Mouse (Mus musculus) c-Kit-positive CD71-negative TER-119-negative erythroid progenitor cells, embryonic 14.5 days (primary cell): ENCODE measurements at regions not wholly inside any gene's neighbourhood (a gene's known extent, or its start where the extent isn't known, plus 50 kb on each side); places are given as distances from the start of the nearest gene placed in this dataset.

Experiments
- DNase-seq: peaks from one replicate; pipeline ENCODE4 v3.0.0-alpha.2; 2013; ENCODE audit warnings: low read depth

DNA sequence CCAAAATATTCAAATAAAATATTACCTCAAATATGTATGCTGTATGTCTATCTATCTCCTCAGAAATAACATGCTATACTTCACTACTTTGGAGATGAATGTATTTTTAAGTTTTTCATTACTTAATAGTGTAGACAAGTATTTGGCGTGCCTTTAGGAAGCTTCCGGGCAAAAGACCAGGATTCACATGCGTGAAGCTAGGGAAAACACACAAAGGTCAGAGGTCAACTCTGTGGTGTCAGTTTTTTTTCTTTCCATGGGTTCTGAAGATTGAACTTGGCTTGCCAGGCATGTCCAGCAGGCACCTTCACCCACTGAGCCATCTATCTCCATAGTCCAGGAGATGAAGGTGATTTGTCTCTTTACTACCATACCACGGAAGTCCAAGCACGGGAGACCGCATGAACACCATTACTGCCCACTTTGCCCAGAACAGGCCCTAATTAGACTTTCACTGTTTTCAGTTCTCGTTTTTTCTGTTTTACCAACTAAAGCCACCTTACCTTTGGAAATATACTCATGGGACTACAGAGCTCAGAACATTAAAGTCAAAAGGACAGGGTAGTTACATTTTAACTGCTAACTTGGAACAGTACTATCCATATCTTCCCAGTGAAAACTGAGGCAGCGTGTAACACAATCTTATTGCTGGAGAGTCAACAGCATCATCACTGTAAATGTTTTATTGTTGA is 76.9 kb upstream of the Ak4 start:
- DNase-seq = no peak

DNA sequence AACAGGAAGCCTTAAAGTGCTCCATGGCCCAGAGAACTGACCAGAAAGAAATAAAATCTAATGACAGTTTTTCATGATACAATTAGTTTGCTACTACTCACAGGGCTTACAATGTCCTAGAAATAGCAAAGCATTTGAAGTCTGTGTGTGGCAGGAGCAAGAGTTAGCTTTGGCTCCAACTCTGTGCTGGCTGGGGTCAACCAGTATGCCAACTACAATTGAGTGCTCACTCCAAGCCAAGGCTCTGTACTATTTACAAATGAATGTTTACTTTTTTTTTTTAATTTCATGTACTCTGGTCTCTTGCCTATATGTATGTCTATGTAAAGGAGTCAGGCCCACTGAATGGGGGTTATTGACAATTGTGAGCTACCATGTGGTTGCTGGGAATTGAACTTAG is 75.7 kb upstream of the Jak1 start:
- no peak for DNase-seq

DNA sequence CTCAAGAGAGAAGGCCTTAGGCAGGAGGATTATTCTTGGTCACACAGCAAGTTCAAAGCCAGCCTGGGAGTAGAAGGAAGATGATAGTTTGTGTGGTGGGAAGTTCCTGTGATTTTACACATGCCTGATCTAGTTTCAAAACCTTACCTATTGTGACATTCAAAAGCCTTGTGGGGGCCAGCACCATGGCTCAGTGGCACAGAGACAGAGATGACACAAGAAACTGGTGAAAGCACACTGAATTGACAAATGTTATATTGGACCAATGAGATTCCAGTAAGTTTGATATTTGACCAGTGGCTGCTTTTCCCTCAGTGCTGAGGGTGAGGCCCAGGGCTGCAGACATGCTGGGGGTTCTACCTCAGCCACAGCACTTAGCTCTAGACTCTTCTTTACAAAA is 73.1 kb upstream of the Jak1 start:
- no peak for DNase-seq

DNA sequence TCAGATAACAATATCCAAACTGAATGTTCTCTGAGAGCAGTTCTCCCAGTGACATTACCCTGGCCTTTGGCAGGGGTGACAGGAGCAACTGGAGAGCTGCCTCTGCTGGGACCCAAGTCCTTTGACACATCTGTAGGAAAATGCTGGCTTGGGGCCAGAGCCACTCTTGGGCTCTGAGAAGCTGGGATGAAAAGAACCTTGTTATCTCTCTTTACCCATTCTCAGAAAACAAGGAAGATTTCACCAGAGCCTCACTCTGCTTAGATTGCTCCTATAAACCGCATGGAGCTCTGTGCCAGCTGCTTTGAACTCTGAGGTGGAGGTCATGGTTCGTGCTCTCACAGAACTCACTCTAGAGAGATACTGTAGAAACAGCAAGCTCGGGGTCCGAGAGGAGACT is 71.7 kb upstream of the Jak1 start:
- DNase-seq = no peak

DNA sequence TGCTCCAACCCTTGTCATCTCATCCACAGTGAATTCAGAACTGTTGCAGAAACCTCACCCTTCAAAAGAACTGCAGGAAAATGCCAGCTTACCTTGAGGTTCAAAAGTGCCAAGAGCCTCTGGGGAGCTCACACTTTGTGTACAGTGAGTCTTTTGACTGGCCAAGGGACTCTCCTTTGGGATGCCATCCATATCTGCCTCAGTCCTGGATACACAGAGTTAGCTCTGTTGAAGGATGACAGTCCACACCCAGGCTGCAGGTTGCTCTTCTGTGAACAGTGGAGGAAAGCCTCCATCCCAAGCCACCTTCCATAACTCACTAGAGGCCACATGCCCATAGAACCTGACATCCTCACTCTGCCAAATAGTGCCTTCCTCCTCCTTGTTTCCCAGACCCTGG is 71.3 kb upstream of the Jak1 start:
- no peak for DNase-seq

DNA sequence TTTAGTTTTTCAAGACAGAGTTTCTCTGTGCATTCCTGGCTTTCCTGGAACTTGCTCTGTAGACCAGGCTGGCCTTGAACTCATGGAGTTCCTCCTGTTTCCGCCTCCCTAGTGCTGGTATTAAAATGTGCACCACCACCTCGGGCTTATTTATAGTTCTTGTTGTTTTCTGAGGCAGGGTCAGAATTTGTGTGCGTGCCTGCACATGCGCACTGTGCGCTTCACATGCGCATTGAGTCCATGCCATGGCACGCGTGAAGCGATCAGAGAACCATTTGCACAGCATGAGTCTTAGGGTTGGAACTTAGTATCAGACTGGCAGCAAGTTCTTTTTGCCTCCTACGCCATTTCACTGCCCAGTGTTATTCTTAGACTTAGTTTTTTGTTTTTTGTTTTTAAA is 68.8 kb upstream of the Jak1 start:
- no peak for DNase-seq

DNA sequence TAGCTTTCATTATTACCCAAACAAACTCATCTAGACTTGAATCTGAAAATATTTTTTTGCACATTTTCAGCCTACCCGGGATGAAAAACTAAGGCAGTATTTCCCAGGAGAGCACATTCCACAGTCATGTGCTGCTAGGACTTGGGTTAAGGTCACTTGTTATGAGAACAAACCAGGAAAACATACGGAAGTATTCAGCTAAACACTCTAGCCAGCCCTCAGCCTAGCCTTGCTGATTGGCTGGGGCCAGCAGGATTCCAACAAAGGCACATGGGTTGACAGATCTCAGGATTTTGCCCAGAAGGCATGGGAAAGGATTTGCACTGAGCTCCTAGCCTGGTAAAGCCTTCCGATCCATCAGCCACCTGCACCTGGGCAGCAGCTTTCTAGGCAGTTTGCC is 68.0 kb upstream of the Jak1 start:
- no peak for DNase-seq

DNA sequence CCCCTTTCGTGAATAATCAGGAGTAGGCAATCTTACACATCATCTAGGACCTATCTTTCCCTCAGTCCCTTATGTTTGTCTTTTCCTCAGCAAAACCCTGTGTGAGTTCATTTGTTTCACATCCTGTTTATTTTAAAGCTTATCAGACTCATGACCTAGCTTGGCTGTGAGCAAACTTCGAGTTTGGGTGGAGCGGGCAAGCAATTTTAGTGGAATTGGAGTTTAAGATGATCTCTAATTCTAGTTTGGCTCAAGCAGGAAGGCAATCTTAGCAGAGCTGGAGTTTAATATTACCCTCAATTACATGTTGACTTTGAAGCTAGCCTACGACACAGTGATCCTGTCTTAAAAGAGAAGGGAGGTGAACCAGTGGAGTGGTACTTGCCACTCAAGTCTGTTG is 66.1 kb upstream of the Jak1 start:
- DNase-seq = no peak

DNA sequence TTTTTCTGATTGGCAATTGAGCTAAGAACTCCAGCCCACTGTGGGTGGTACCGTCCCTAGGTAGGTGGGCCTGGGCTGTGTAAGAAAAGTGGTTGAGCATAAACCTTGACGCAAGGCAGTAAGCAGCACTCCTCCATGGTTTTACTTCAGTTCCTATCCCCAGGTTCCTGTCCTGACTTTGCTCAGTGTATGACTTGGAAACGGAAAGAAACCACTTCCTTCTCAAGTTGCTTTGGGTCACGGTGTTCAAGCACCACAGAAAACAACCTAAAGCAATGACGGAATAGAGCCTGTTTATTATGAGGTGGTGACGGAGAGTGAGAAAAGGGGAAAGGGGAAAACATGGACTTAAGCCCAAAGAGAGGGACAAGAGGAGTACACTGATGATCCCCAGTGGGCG is 64.0 kb upstream of the Jak1 start:
- no peak for DNase-seq

DNA sequence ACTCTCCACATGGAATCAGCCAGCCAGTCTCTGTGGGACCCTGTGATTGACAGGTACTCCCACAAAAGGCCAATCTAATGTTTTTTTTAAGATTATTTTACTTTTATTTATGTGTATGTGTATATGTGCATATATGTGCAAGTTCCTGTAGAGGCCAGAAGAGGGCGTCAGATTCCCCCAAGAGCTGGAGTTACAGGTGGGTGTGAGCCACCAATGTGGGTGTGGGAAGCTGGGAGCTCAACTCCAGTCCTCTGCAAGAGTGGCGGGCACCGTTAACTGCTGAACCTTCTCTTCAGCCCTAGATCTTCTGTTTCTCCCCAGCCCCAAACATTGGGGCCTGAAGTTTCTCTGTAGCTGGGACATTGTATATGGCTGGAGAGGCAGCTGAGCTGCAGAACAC is 61.0 kb upstream of the Jak1 start:
- DNase-seq = no peak

DNA sequence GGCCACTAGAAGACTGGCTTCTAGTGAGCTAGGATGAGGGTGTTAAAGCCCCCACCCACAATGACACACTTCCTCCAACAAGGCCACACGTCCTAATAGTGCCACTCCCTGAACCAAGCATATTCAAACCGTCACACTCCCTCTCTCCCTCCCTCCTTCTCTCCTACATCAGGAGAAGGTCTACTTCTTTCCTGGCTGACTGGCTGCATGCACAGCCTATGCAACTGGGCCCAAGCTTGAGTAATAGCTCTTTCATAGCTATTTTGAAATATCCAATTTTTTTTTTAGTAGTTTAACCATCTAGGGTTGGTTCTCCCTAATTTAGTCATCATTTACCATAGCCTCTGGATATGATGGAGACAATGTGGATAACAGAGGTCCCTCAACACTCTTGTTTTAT is 56.6 kb upstream of the Jak1 start:
- no peak for DNase-seq

DNA sequence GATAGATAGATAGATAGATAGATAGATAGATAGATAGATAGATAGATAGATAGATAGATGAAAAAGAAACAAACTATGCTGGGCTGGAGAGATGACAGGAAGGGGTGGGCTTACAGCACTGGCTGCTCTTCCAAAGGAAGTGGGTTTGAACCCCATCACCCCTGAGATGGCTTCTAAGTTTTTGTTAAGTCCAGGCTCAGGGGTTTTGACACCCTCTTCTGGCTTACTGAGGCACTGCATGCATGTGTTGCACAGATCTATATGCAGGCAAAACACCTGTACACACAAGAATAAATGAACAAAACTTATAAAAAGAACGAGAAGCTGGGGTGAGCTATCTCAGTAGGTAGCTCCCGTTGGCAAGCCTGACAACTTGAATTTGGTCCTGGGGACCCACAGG is 55.5 kb upstream of the Jak1 start:
- DNase-seq = peak; percentile 37

DNA sequence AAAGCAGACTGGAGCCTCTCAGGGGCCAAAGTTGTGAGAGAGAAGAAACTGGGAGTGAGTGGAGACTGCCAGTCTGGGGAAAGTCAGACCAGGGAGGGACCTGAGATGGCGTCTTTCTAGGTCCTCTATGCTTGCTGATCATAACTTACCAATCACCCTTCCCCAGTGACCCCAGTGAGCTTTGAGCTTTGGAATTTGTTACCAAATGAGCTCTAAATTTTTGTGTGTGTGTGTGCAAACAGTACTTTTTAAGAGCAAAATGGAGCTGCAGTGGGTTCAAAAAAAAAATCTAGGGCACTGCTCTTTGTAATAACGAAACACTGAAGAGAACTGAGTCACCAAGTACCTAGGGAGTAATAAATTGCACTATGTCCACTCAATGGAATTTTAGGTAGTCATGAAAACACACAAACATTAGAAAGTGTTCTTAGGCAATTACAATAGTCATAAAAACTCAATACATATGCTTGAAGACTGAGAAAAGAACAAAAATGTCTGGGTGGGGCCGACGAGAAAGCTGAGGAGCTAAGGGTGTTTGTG is 54.7 kb upstream of the Jak1 start:
- DNase-seq = no peak

DNA sequence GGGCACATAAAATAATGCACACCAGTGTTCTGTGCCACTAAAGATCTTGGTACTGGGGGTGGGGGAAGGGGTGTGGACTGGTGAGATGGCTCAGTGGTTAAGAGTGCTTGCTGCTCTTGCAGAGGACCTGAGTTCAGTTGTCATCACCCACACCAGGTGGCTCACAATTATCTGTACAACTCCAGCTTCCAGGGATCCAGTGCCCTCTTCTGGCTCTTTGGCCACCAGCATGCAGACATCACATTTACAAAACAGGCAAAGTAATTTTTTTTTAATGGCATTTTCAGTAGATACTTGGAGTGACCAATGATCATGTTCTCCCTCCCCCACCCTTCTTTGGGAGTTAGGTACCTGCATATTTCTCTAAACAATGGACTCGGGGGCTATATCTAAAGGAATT is 53.8 kb upstream of the Jak1 start:
- no peak for DNase-seq

DNA sequence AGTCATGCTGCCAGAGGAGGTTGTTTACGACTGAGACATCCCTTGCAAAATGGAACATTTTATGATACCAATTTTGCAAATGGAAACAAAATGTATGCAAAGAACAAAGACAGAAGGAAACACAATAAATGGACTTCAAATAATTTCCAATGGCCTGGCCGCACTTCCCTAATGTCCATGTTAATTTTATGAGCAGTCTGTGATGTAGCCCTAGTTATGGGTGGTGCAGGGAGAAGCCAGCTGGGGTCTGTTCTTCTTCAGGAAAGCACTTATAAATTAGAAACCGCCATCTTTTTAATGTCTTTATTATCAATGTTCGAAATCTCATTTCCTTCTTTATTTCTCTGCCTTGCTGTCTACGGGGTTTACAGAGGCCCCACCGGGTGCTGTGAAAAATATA is 51.0 kb upstream of the Jak1 start:
- DNase-seq = no peak
